Mouse (Mus musculus) intestine, postnatal 0 days (tissue): Measurements from ENCODE around the gene Carmil1. TPM values are rescaled to one million over a fixed set of nuclear protein-coding genes. Genes with fewer than 3 reads are reported as not detected.
"Not testable (repeated sequence)": the region's sequence is repeated elsewhere in the genome, so short reads cannot be mapped to it uniquely, and the experiment has no call there.

Source experiments
- ATAC-seq: fragments of 200-750 bp; cut with Nextera tagmentation; 2 replicates; pipeline ENCODE4 v1.8.0; 2017; ENCODE audit warnings: mild to moderate bottlenecking, moderate TSS enrichment, moderate library complexity
- H3K27ac ChIP-seq: fragments of 300-500 bp; sonication (generic); 2 replicates; pipeline ENCODE4 v1.5.1; 2014; ENCODE audit warnings: mild to moderate bottlenecking, low read depth, low read length, moderate library complexity
- H3K27me3 ChIP-seq: fragments of 300-500 bp; sonication (generic); replicated peaks from 2 replicates; pipeline ENCODE4 v1.6.1; 2014; ENCODE audit warnings: low read length, mixed read lengths; ENCODE audit not compliant: control insufficient read depth, insufficient read depth
- H3K36me3 ChIP-seq: fragments of 300-500 bp; sonication (generic); 2 replicates; pipeline ENCODE4 v1.6.1; 2014; ENCODE audit warnings: mild to moderate bottlenecking, moderate library complexity; ENCODE audit not compliant: control insufficient read depth, insufficient read depth
- H3K4me1 ChIP-seq: fragments of 300-500 bp; sonication (generic); replicated peaks from 2 replicates; pipeline ENCODE4 v1.6.1; 2014; ENCODE audit warnings: antibody characterized with exemption, low read length, mixed read lengths; ENCODE audit not compliant: control insufficient read depth, insufficient read depth
- H3K4me2 ChIP-seq: fragments of 300-500 bp; sonication (generic); replicated peaks from 2 replicates; pipeline ENCODE4 v1.6.1; 2014; ENCODE audit warnings: low read depth, mild to moderate bottlenecking, moderate library complexity
- H3K4me3 ChIP-seq: fragments of 300-500 bp; sonication (generic); 2 replicates; pipeline ENCODE4 v1.5.1; 2014; ENCODE audit warnings: low read depth, low read length
- H3K9ac ChIP-seq: fragments of 300-500 bp; sonication (generic); 2 replicates; pipeline ENCODE4 v1.6.1; 2014; ENCODE audit warnings: mild to moderate bottlenecking, low read depth, low read length
- H3K9me3 ChIP-seq: fragments of 300-500 bp; sonication (generic); 2 replicates; pipeline ENCODE4 v1.6.1; 2016; ENCODE audit warnings: mixed run types; ENCODE audit not compliant: control insufficient read depth
- CTCF ChIP-seq: sonication (generic); IDR thresholded peaks from 2 replicates; pipeline ENCODE4 v1.5.1; 2016; ENCODE audit warnings: low read depth, mild to moderate bottlenecking, control low read depth, antibody characterized with exemption, moderate library complexity
- WGBS: fragments of 180-500 bp; shearing (Covaris S2); extraction: QIAGEN DNeasy Blood & Tissue Kit; methylation state at CpG from one replicate; pipeline ENCODE4 v1.1.7; 2014; 5-methylcytosine and 5-hydroxymethylcytosine counted together
- polyA plus RNA-seq: library from polyadenylated mRNA; unstranded; fragments of >200 nt; fragmentation: Nextera tagmentation; extraction: Ambion mirVana; gene quantifications from 2 replicates; pipeline ENCODE4 v1.2.1, GENCODE M21; 2015

Carmil1 gene
- polyA plus RNA-seq, 1 experiment from 2014 or later, result 25.6 TPM

DNA sequence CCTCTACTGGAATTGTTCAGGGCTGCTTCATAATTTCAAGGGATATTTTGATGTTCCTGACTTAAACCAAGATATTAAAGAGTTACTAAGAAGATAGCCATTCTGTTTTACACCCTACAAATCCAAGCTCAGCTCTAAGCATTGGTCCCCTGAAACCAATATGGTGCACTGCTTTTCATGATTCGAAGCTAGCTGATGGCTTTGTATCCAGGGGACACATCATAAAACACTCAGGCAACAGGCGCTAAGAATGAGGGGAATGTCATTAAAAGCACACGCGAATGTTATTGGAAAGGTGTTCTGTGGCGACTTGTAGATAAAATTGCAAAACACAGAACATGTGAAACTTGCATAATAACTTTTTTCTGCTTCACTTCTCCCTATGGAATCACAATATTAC lies 174.8 kb downstream of the Carmil1 start:
- H3K4me3 ChIP-seq, result no peak overlapping the region
- no peak for TF ChIP-seq CTCF
- no peaks in the 10 kb centered on the region for H3K27me3 ChIP-seq
- H3K27ac ChIP-seq, result no peak overlapping the region
- H3K9ac ChIP-seq, result no peak overlapping the region
- H3K4me1 ChIP-seq, result no peaks in the 10 kb centered on the region
- ATAC-seq, result no peak
- H3K9me3 ChIP-seq, result no peaks in the 10 kb centered on the region
- peaks cover 12% of the 10 kb centered on the region; the same call in 1 of the 2 replicates for H3K36me3 ChIP-seq
- 75% methylated on average over 5 of the region's 5 CpGs for WGBS
- H3K4me2 ChIP-seq, result no peak overlapping the region

GRCm38 (mm10) chr13:24105340-24105669 lies 175.3 kb downstream of the Carmil1 start:
- no peaks in the 10 kb centered on the region for H3K9me3 ChIP-seq
- no peak overlapping the region for H3K27ac ChIP-seq
- H3K4me2 ChIP-seq, result no peak overlapping the region
- 73% methylated on average over 1 of the region's 1 CpGs for WGBS
- H3K4me3 ChIP-seq, result no peak overlapping the region
- no peaks in the 10 kb centered on the region for H3K4me1 ChIP-seq
- H3K27me3 ChIP-seq, result no peaks in the 10 kb centered on the region
- H3K9ac ChIP-seq, result no peak overlapping the region
- no peak for ATAC-seq
- peaks cover 12% of the 10 kb centered on the region; the same call in 1 of the 2 replicates for H3K36me3 ChIP-seq
- TF ChIP-seq CTCF, result no peak

DNA sequence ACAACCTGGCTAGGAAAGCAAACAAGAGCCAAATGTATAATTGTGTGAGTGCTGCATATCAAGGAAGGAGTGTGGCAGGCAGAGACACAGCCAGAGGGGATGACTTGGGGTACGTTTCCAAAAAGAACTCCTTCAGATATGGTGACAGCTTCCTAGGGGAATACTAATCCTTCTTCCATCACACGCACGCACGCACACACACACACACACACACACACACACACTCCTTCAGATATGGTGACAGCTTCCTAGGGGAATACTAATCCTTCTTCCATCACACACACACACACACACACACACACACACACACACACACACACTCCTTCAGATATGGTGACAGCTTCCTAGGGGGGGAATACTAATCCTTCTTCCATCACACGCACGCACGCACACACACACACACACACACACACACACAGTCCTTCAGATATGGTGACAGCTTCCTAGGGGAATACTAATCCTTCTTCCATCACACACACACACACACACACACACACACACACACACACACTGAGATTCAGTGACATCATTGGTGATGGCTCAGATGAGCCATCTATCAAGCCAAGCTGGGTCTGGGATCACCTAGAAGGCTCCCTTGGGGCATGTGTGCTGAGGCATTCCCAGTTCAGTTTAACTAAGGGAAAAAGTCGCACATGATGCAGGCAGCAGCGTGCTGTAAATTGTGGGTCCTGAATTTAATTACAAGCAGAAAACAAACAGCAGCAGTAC lies 175.8 kb downstream of the Carmil1 start:
- ATAC-seq, H3K4me2 ChIP-seq, H3K27me3 ChIP-seq, H3K4me1 ChIP-seq, H3K9ac ChIP-seq, H3K27ac ChIP-seq, H3K4me3 ChIP-seq, H3K9me3 ChIP-seq: not testable (repeated sequence)
- WGBS, result 78% methylated on average over 9 of the region's 9 CpGs
- peaks cover 12% of the 10 kb centered on the region; the same call in 1 of the 2 replicates for H3K36me3 ChIP-seq

DNA sequence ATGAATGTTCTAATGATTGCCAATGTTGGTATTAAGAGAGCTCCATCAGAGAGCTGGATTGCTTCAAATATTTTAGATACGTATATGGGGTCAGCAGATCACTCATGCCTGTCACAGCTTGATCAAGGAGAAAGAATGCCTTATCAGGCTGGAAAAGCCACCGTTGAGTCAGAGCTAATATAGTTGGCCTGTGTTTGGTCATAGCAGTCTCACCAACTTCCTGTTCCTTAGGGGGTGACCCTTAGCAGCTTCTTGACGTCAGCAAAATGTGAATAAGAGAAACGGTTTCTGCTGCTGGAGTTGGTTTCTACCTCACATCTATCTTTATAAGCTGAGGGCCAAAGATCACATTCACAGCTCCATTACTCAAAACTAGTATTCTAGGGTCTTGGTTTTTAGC lies 176.6 kb downstream of the Carmil1 start:
- no peak overlapping the region for H3K4me2 ChIP-seq

DNA sequence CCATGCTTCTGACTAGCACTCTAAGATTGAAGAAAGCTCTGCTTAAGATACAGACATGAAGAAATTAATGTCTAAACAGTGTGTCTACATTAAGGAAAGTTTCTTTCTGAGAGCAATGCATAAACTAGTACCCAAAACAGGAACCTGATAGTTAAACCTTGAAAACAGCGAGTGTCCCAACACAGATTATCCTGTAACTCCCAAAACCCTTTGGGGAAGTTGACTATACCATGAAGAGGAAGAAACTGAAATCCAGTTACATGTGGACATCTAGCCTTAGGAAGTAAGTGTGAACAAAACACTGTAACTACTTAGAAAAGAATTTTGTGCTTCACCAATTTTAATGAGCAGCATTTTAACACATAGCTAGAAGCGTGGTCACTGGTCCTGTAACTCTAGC lies 177.4 kb downstream of the Carmil1 start:
- no peaks in the 10 kb centered on the region for H3K4me1 ChIP-seq
- H3K27me3 ChIP-seq, result no peaks in the 10 kb centered on the region
- no peak for TF ChIP-seq CTCF
- H3K9me3 ChIP-seq, result no peaks in the 10 kb centered on the region
- H3K4me3 ChIP-seq, result no peak overlapping the region
- no peak overlapping the region for H3K27ac ChIP-seq
- 86% methylated on average over 2 of the region's 2 CpGs for WGBS
- no peak overlapping the region for H3K4me2 ChIP-seq
- H3K9ac ChIP-seq, result no peak overlapping the region
- peaks cover 8% of the 10 kb centered on the region; the same call in 1 of the 2 replicates for H3K36me3 ChIP-seq
- ATAC-seq, result no peak

More for the DNA sequence above, 176.6 kb downstream of the Carmil1 start:
- Histone ChIP-seq H3K27ac (no peak overlapping the region), H3K36me3 (peaks cover 11% of the 10 kb centered on the region; the same call in 1 of the 2 replicates), H3K27me3 (no peaks in the 10 kb centered on the region), H3K9me3 (no peaks in the 10 kb centered on the region), H3K4me3 (no peak overlapping the region), H3K4me1 (no peaks in the 10 kb centered on the region), H3K9ac (no peak overlapping the region)
- WGBS, result 36% methylated on average over 4 of the region's 4 CpGs
- no peak for ATAC-seq
- TF ChIP-seq CTCF, result no peak

GRCm38 (mm10) chr13:24102256-24102655 lies 178.3 kb downstream of the Carmil1 start:
- no peak for TF ChIP-seq CTCF
- WGBS, result 95% methylated on average over 4 of the region's 4 CpGs
- H3K9me3 ChIP-seq, result no peaks in the 10 kb centered on the region
- no peaks in the 10 kb centered on the region for H3K27me3 ChIP-seq
- no peak for ATAC-seq
- no peak overlapping the region for H3K4me3 ChIP-seq
- peaks cover 8% of the 10 kb centered on the region; the same call in 1 of the 2 replicates for H3K36me3 ChIP-seq
- H3K9ac ChIP-seq, result no peak overlapping the region
- no peaks in the 10 kb centered on the region for H3K4me1 ChIP-seq
- no peak overlapping the region for H3K4me2 ChIP-seq
- no peak overlapping the region for H3K27ac ChIP-seq
